12 mouse cellular contexts compared by ENCODE assay signal in the genomic region with DNA sequence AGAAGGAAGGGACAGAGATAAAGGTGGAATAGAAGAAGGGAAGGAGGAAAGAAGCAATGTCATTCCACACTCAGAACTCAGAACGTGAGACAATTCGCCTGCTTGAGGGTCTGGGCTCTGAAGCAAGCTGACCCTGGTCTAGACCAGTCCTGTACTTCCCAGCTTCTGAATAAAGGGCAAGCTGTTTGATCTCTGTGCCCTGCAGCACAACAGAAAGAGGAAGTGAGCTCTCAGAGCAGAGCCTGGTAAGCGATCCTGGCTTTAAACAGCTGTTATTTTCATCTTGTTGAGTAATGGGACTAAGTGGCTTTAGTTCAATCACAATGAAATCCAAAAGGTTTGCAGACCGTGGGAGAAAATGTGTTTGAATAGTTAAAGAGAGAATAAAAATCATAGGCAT.
DNase-seq lines count a peak whose midpoint lies in the region; ATAC-seq lines count a peak whose summit lies in the region.
"Had no signal": no experiment of that assay in that cellular context is flagged by ENCODE, and none has a peak within 500 bp of the region (broad histone marks: within the 10 kb centered on the region; RNA-seq: fewer than 3 reads in every experiment).

No protein-coding gene starts in this region.

- DNase-seq in embryo, embryonic 10 days (ENCODE audit: low spot score): peak; percentile 44
- DNase-seq in embryo, embryonic 9.5 days (ENCODE audit: extremely low spot score): no peak
- DNase-seq in lung, postnatal 10 days: peak; percentile 18
- no peak for DNase-seq in lung, adult 18-20 months
- DNase-seq in forelimb bud, embryonic 11.5 days (ENCODE audit: low read depth, low spot score): peak; percentile 51
- peak; percentile 22 to 63 for DNase-seq in spleen, postnatal 4 days (ENCODE audit: low spot score in 2 of 2)
- DNase-seq in testis, postnatal 10 days (ENCODE audit: low spot score): no peak
- DNase-seq: adrenal gland, postnatal 25 days; cerebellum, postnatal 10 days; heart, postnatal 4 days had no signal

- no peak overlapping the region for H3K4me3 ChIP-seq in midbrain, embryonic 13.5 days (replicated peaks)
- H3K4me3 ChIP-seq: myocyte had no signal

- H3K36me3 ChIP-seq in midbrain, embryonic 13.5 days: peaks cover 90% of the 10 kb centered on the region

- no peak overlapping the region for H3K9ac ChIP-seq in midbrain, embryonic 13.5 days (replicated peaks)

- no peaks in the 10 kb centered on the region for H3K4me1 ChIP-seq in midbrain, embryonic 13.5 days (replicated peaks)

- ATAC-seq in midbrain, embryonic 13.5 days: no peak

- H3K9me3 ChIP-seq in midbrain, embryonic 13.5 days: no peaks in the 10 kb centered on the region

- H3K27ac ChIP-seq in midbrain, embryonic 13.5 days: no peak overlapping the region

- no peaks in the 10 kb centered on the region for H3K27me3 ChIP-seq in midbrain, embryonic 13.5 days

- WGBS in midbrain, embryonic 13.5 days: 55% methylated on average over 4 of the region's 4 CpGs

- H3K4me2 ChIP-seq in midbrain, embryonic 13.5 days (replicated peaks): no peak overlapping the region

Comparison
In these comparisons a context has a peak if more than half of its experiments do, and no peak if none do; other contexts are left out.
1. DNase-seq: peak in embryo, embryonic 10 days (single experiment), lung, postnatal 10 days (single experiment), forelimb bud, embryonic 11.5 days (single experiment) and spleen, postnatal 4 days (2 of 2); none in embryo, embryonic 9.5 days (single experiment), lung, adult 18-20 months (0 of 2) and testis, postnatal 10 days (single experiment).